Mouse (Mus musculus) hindbrain, embryonic 14.5 days (tissue): ENCODE results near the gene Adgrl3. TPM values are rescaled to one million over a fixed set of nuclear protein-coding genes. Genes with fewer than 3 reads are reported as not detected.

Experiments used
- ATAC-seq: fragments of 200-750 bp; cut with Nextera tagmentation; 2 replicates; pipeline ENCODE4 v1.8.0; 2017; ENCODE audit warnings: moderate number of reproducible peaks, mild to moderate bottlenecking, moderate TSS enrichment, moderate library complexity; ENCODE audit not compliant: low FRiP score
- DNase-seq: peaks from one replicate; pipeline ENCODE4 v3.0.0-alpha.2; 2015; ENCODE audit warnings: low spot score
- H3K27ac ChIP-seq: fragments of 300-500 bp; sonication (generic); 2 replicates; pipeline ENCODE4 v1.5.1; 2014; ENCODE audit warnings: mild to moderate bottlenecking, moderate library complexity
- H3K27me3 ChIP-seq: fragments of 300-500 bp; sonication (generic); 2 replicates; pipeline ENCODE4 v1.6.1; 2014; ENCODE audit warnings: mild to moderate bottlenecking, low read length, mixed read lengths; ENCODE audit not compliant: control insufficient read depth, insufficient read depth
- H3K36me3 ChIP-seq: fragments of 300-500 bp; sonication (generic); replicated peaks from 2 replicates; pipeline ENCODE4 v1.6.1; 2014; ENCODE audit not compliant: control insufficient read depth, insufficient read depth
- H3K4me1 ChIP-seq: fragments of 300-500 bp; sonication (generic); replicated peaks from 2 replicates; pipeline ENCODE4 v1.6.1; 2014; ENCODE audit warnings: antibody characterized with exemption, low read length, mixed read lengths; ENCODE audit not compliant: control insufficient read depth, insufficient read depth
- H3K4me2 ChIP-seq: fragments of 300-500 bp; sonication (generic); replicated peaks from 2 replicates; pipeline ENCODE4 v1.6.1; 2014; ENCODE audit warnings: mild to moderate bottlenecking, moderate library complexity
- H3K4me3 ChIP-seq: fragments of 300-500 bp; sonication (generic); replicated peaks from 2 replicates; pipeline ENCODE4 v1.5.1; 2014; ENCODE audit warnings: mild to moderate bottlenecking, low read length
- H3K9ac ChIP-seq: fragments of 300-500 bp; sonication (generic); 2 replicates; pipeline ENCODE4 v1.6.1; 2014
- H3K9me3 ChIP-seq: fragments of 300-500 bp; sonication (generic); 2 replicates; pipeline ENCODE4 v1.6.1; 2016; ENCODE audit warnings: low read length; ENCODE audit not compliant: control insufficient read depth
- WGBS: fragments of 180-500 bp; shearing (Covaris S2); extraction: QIAGEN DNeasy Blood & Tissue Kit; methylation state at CpG from one replicate; pipeline ENCODE4 v1.1.7; 2014; 5-methylcytosine and 5-hydroxymethylcytosine counted together
- polyA plus RNA-seq: library from polyadenylated mRNA; unstranded; fragments of >200 nt; fragmentation: Nextera tagmentation; extraction: Ambion mirVana; gene quantifications from 2 replicates; pipeline ENCODE4 v1.2.1, GENCODE M21; 2014

Adgrl3 gene
- polyA plus RNA-seq, 1 experiment from 2014 or later, result 77.7 TPM

DNA sequence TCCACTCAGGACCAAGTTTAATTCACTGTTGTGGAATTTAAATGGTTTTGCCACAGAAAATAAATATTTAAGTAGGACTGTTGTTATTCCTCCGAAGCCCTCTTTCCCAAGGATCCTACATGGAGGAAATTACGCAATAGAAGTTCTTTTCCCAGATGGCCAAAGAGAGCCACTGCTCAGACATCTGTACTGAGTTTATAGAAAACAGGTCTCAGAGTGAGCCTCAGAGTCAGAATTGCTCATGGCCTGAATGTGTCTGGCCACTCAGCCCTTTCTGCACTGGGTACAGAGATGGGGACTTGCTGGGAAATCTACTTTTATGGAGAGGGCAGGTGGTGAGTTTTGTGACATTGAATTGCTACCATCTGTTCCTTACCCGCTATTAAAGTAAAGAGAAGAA, 74.7 kb downstream of the Adgrl3 start:
- no peaks in the 10 kb centered on the region for H3K36me3 ChIP-seq
- DNase-seq (no peak), ATAC-seq (no peak)
- WGBS, result 90% methylated on average over 3 of the region's 3 CpGs
- H3K27me3 ChIP-seq, result no peaks in the 10 kb centered on the region
- 0 out of 2 replicates have a peak, but pooled peaks cover under 1% of the 10 kb centered on the region for H3K4me1 ChIP-seq
- H3K27ac ChIP-seq, result no peak overlapping the region
- H3K9ac ChIP-seq, result no peak overlapping the region
- H3K9me3 ChIP-seq, result no peaks in the 10 kb centered on the region
- no peak overlapping the region for H3K4me3 ChIP-seq
- H3K4me2 ChIP-seq, result no peak overlapping the region

DNA sequence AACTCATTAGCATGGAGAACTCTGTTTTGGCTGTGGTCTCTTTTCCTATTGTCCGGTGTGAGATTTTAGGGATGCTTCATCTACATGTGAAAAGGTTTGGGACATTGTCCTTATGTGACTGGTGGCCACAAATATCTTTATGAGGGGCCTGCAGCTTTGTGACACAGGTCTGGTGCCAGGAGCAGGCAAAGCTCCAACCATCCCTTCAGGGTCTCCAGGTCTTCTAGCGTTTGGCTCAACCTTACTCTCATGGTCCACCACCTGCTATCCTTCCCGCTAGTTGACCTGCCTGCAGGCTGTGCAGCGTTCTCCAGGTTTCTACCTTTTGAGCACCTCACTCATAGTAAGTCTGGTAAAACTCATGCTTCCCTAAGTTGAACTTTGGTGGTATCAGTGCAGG, 77.2 kb downstream of the Adgrl3 start:
- H3K4me1 ChIP-seq, result no peaks in the 10 kb centered on the region
- no peak overlapping the region for H3K27ac ChIP-seq
- no peaks in the 10 kb centered on the region for H3K9me3 ChIP-seq
- no peak overlapping the region for H3K9ac ChIP-seq
- H3K4me3 ChIP-seq, result no peak overlapping the region
- no peaks in the 10 kb centered on the region for H3K36me3 ChIP-seq
- no peak overlapping the region for H3K4me2 ChIP-seq
- 91% methylated on average over 4 of the region's 4 CpGs for WGBS
- DNase-seq (no peak), ATAC-seq (no peak)
- no peaks in the 10 kb centered on the region for H3K27me3 ChIP-seq

DNA sequence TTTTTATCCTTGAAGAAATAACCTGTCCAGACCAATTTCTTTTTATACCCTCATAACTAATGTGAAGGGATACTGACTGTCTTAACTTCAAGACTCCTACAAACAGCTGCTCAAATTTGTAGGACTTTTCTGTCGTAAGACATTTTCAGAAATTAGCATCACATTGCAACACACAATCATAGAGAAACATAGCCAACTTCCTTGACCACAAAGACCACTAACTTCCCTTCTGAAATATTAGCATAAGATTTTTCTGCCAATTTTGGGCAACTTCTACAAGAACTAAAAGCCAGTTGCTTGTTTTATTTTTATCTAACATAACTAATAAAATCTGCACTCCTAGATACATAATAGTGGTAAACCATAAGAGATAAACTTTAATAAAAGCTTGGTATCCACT, 87.5 kb downstream of the Adgrl3 start:
- Histone ChIP-seq H3K9ac (no peak overlapping the region), H3K27ac (no peak overlapping the region), H3K27me3 (no peaks in the 10 kb centered on the region), H3K9me3 (no peaks in the 10 kb centered on the region), H3K4me3 (no peak overlapping the region), H3K4me2 (no peak overlapping the region), H3K36me3 (no peaks in the 10 kb centered on the region), H3K4me1 (no peaks in the 10 kb centered on the region)
- ATAC-seq, result no peak
- no peak for DNase-seq
- WGBS, result 84% methylated on average over 1 of the region's 1 CpGs

DNA sequence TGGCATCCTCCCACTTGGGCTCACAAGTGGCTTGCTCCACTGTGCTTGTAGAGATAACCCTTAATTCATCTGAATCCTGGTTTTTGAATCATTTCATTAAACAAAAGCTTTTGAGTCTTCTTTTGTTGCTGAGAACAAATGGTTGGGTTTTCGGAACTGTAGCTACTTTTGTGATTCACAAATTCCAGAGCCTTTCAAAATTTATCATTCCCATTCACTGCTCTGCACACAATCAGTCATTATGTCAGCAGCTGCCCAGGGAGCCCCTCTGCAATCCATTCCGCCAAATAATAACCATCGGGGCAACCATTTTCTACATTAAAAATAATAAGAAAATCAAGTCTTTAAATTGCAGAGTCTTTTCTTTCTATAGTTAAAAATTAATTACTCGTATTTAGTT, 104.5 kb downstream of the Adgrl3 start:
- WGBS, result 22% methylated on average over 4 of the region's 4 CpGs
- Histone ChIP-seq H3K27me3 (no peaks in the 10 kb centered on the region), H3K4me2 (no peak overlapping the region), H3K36me3 (no peaks in the 10 kb centered on the region), H3K4me1 (no peaks in the 10 kb centered on the region), H3K4me3 (no peak overlapping the region), H3K9ac (no peak overlapping the region), H3K9me3 (no peaks in the 10 kb centered on the region), H3K27ac (no peak overlapping the region)
- DNase-seq, result no peak
- no peak for ATAC-seq

DNA sequence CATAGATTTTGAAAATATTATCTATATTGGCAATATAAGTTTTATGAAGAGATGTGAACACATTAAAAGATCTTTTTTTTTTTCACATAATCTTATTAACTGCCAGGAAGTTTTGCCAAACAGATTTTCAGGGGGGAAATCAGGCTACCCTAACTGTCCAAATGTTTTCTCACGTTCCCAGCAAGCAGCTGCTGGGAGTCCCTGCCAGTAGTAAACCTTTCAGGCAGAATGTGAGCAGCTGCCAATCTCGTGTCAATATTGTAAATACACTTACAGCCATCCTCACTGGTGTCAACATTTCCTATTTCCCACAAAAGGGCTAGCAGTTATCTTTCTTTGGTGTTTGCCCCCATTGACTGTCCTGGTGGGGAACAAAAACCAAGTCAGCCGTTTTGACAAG, 107.7 kb downstream of the Adgrl3 start:
- ATAC-seq (no peak), DNase-seq (no peak)
- H3K4me3 ChIP-seq, result no peak overlapping the region
- no peak overlapping the region for H3K27ac ChIP-seq
- H3K4me2 ChIP-seq, result no peak overlapping the region
- H3K27me3 ChIP-seq, result no peaks in the 10 kb centered on the region
- H3K9me3 ChIP-seq, result no peaks in the 10 kb centered on the region
- H3K4me1 ChIP-seq, result no peaks in the 10 kb centered on the region
- H3K36me3 ChIP-seq, result no peaks in the 10 kb centered on the region
- WGBS, result 40% methylated on average over 3 of the region's 3 CpGs
- no peak overlapping the region for H3K9ac ChIP-seq

DNA sequence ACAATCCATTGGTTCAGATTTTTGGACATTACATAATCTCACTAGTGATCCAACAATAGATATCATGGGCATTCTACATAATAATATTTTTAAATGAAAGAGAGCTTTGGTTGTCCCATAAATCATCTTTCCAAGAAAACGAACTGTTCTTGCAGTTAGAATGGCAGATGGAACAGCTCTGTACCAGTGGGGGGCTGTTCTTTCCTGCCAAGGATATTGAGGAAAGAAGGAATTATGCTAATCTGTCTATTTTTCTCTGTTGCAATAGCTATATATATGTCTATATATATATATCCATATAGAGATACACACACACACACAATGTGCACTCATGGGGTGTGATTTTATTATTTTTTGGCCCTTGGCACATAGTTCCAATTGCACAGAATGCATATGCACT, 116.5 kb downstream of the Adgrl3 start:
- H3K9me3 ChIP-seq, result no peaks in the 10 kb centered on the region
- no peak overlapping the region for H3K4me3 ChIP-seq
- H3K27me3 ChIP-seq, result no peaks in the 10 kb centered on the region
- no peaks in the 10 kb centered on the region for H3K36me3 ChIP-seq
- ATAC-seq, result no peak
- no peak overlapping the region for H3K9ac ChIP-seq
- no peak overlapping the region for H3K27ac ChIP-seq
- no peak overlapping the region for H3K4me2 ChIP-seq
- 70% methylated on average over 1 of the region's 1 CpGs for WGBS
- no peak for DNase-seq
- H3K4me1 ChIP-seq, result no peaks in the 10 kb centered on the region

DNA sequence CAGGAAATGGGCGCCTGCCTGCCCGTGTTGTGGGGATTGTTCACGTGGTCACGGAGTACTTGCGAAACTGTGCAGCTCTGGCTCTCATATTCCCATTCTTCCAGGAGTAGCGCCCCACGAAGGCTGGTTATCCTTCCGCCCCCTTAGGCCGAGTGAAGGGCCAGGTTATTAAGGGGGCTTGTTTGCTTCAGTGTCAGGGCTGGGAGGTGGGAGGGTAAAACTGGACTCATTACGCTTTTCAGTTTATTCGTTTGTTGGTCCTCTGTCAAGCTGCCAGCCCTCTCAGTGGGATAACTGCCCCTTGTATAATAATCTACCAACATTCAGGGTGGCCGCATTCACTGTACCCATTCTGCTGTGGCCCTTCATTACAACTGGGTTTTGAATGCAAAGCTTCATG, 135.9 kb downstream of the Adgrl3 start:
- no peaks in the 10 kb centered on the region for H3K36me3 ChIP-seq
- H3K27me3 ChIP-seq, result no peaks in the 10 kb centered on the region
- H3K4me3 ChIP-seq, result no peak overlapping the region
- 37% methylated on average over 12 of the region's 12 CpGs for WGBS
- ATAC-seq (peak; percentile 66; the same call in 1 of the 2 replicates), DNase-seq (peak; percentile 50)
- peaks cover 14% of the 10 kb centered on the region for H3K4me1 ChIP-seq
- H3K9me3 ChIP-seq, result no peaks in the 10 kb centered on the region
- H3K4me2 ChIP-seq, result 0 out of 2 replicates have a peak overlapping the region, but pooled peaks have one; percentile 15
- H3K9ac ChIP-seq, result no peak overlapping the region
- H3K27ac ChIP-seq, result peak overlapping the region; percentile 73; the same call in 1 of the 2 replicates

DNA sequence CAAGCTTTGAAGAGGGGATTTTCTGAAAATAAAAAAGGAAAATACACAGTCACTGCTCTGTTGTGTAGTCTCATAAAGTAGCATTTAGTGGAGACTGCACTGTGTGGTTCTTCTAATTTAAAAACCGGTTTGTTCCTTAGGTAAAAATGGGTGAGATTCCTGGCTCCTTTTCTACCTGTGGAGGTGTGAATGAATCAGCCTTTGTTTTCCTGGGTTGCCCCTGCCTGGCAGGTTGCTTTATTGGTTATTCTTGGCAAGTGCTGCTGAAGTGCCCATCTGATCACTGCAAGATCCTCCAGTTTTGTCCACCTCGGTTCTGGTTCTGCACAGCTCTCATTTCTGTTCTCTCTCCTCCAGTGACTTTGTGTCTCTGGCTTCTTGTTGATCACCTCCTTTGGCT, 136.3 kb downstream of the Adgrl3 start:
- Histone ChIP-seq H3K36me3 (no peaks in the 10 kb centered on the region), H3K4me1 (peaks cover 14% of the 10 kb centered on the region), H3K9ac (no peak overlapping the region), H3K27ac (peak overlapping the region; percentile 73), H3K4me3 (no peak overlapping the region), H3K4me2 (0 out of 2 replicates have a peak overlapping the region, but pooled peaks have one; percentile 1), H3K27me3 (no peaks in the 10 kb centered on the region), H3K9me3 (no peaks in the 10 kb centered on the region)
- WGBS, result 29% methylated on average over 2 of the region's 2 CpGs
- ATAC-seq (no peak), DNase-seq (no peak)

DNA sequence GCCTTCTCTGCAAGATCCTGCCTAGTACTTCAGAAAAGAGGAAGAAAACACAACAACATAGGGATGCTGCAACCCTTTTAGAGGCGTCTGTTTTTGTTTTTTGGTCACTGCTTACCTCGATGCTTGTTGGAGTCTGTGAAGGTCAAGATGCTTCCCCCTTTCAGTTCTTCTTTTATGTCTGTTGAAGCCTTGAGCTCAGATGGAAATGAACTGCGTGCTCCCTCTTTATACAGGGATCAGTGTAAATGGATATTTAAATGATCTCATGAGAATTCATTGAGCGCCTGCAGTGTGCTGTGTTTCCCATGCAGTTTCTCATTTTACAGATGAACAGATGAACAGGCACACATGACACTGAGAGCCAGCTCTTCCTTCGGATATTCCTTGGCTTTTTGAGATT, 136.9 kb downstream of the Adgrl3 start:
- H3K4me1 ChIP-seq, result peaks cover 14% of the 10 kb centered on the region
- no peaks in the 10 kb centered on the region for H3K27me3 ChIP-seq
- no peaks in the 10 kb centered on the region for H3K36me3 ChIP-seq
- no peak overlapping the region for H3K4me3 ChIP-seq
- DNase-seq, result no peak
- 21% methylated on average over 5 of the region's 5 CpGs for WGBS
- H3K4me2 ChIP-seq, result no peak overlapping the region
- no peak overlapping the region for H3K9ac ChIP-seq
- peak overlapping the region; percentile 73 for H3K27ac ChIP-seq
- H3K9me3 ChIP-seq, result no peaks in the 10 kb centered on the region
- no peak for ATAC-seq

DNA sequence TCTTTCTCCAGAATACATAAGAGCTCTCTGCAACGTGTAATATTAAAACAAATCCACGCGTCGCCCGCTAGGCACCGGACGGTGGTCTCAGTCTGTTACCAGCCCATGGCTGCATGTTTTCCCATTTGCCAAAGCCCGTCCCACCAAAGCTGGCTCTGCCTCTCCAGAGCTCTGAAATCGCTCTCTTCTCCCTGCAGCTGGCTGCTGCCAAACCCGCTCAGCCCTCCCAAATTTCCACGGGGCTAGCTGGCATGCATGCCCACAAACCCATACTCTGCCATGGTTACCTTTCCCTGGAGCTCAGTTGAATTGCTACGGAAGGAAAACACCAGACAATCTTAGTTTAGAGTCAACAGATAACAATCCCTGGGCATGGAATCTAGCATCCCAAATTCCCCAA, 139.1 kb downstream of the Adgrl3 start:
- no peak overlapping the region for H3K4me3 ChIP-seq
- no peak overlapping the region for H3K4me2 ChIP-seq
- no peaks in the 10 kb centered on the region for H3K36me3 ChIP-seq
- WGBS, result 86% methylated on average over 12 of the region's 12 CpGs
- DNase-seq (no peak), ATAC-seq (no peak)
- H3K27me3 ChIP-seq, result no peaks in the 10 kb centered on the region
- no peak overlapping the region for H3K9ac ChIP-seq
- no peak overlapping the region for H3K27ac ChIP-seq
- H3K9me3 ChIP-seq, result no peaks in the 10 kb centered on the region
- H3K4me1 ChIP-seq, result peaks cover 14% of the 10 kb centered on the region
